Mouse (Mus musculus) frontal cortex, postnatal 36 days (tissue): ENCODE results near the gene Myh10.
"Not testable (repeated sequence)": the region's sequence is repeated elsewhere in the genome, so short reads cannot be mapped to it uniquely, and the experiment has no call there.

Source experiments
- DNase-seq, 2 experiments: peaks; one replicate each; pipeline ENCODE4 v3.0.0; 2022; ENCODE audit warnings: low spot score in 2 of 2

The Myh10 gene

GRCm38 (mm10) chr11:68692693-68693446 is 1.5 kb downstream of the Myh10 start:
- peak; percentile 44 to 47 for DNase-seq

DNA sequence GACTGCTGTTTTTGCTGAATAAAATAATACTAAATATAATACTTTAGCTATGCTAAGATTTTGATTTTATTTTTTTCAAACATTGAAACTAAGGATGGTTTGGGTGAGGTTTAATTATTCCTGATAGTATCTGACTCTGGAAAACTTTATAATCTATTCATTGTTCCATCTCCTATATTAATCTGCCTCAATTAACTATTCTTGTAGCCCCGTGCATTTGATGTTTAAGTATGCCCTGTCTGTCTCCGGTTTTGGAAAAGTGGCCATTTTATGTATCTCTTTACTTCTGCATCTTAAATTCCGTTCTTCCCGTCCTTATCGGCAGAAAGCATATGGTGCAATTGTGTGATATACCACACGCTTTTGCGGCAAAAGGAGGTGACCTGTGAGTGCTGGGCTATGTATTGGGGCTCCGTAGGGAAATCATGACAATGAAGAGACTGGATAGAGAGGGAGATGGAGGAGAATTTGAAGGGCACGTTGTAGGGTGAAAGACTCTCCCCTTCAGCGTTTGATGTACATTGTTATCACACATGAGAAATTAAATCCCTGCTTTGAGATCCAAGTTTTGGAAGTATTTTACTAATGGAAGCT is 2.2 kb downstream of the Myh10 start:
- DNase-seq, result no peak

DNA sequence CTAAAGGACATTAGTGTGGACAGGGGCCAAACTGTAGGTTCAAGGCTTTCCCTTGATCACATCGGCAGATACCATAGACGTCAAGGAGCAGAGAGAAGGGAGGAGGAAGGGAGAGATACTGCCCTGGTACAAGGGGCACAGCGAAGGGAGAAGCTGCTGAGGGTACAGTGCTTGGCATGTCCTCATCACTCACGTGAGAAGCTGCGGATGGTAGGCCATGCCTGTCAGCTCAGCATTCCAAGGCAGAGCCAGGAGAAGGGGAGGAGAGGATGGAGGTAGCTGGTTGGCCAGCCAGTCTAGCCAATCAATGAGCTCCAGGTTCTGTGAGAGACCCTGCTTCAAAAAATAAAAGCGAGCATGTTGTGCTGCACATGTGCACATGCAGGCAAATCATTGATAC is 11.0 kb downstream of the Myh10 start:
- DNase-seq, result no peak

- no peak for DNase-seq
Measured at GRCm38 (mm10) chr11:68703360-68703759, 12.0 kb downstream of the Myh10 start.

DNA sequence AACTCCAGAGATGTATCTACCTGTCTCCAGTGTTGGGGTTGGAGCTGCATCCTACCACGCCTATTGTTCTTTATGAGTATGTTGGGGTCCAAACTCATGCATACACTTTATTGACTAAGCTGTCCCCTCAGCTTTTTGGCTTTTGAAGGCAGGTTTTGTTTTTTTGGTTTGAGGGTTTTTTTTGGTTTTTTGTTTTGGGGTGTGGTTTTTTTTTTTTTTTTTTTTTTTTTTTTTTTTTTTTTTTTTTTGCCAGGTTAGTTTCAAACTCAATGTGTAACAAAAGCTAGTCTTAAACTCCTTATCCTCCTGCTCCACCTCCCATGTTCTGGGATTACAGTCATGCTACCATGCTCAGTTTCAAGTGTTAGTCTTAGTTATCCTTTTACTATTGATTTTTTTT is 12.9 kb downstream of the Myh10 start:
- DNase-seq, result no peak

GRCm38 (mm10) chr11:68704847-68705246 is 13.5 kb downstream of the Myh10 start:
- no peak for DNase-seq

- DNase-seq, result no peak
Measured at GRCm38 (mm10) chr11:68706524-68707429, 15.4 kb downstream of the Myh10 start.

- no peak for DNase-seq
Measured at GRCm38 (mm10) chr11:68707881-68708582, 16.7 kb downstream of the Myh10 start.

DNA sequence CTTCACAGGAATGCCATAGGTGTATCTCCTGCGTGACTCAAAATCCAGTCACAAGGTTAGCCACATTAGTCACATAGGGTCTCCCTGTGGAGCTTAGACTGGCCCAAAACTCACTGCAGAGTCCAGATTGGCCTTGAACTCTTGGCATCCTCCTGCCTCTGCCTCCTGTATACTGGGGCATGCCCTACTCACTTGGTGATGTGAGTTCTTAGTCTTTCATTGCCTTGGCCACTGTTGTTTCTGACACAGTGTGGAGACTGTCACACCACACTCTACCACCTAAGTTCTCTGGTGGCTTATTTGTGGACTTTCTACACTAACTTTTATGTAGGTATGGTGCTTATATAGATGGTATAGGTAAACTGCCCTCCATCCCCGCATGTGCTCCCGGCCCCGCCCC is 24.8 kb downstream of the Myh10 start:
- DNase-seq, result no peak

DNA sequence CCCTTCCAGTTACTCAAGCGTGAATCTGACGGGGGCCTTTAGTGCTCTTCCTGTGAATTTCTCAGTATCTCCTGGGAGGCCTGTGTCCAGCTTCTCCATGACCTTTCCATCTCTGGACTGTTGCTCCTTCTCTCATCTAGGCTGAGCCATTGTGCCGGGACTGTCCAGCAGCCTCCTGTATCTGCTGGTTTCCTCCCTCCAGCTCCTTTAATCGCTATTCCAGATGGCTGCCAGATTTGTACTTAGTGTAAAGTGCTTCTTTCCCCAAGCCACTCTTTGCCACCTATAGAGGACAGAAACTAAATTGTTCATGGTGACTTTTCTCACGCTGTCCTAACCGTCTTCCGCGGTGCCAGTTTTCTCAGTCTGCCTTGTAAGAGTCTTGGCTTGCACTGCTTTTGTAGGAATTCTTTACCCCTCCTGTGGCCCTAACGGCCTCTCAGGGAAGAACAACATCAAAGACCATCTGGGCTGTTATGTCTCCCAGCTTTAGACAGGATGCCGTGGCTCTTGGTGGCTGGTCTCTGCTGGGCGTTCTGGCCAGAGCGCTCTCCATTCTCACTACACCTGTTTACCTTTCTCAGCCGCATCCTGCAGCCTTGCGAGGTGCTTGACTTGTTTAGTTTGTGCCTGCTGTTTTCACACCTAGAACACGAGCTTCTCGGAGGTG is 25.9 kb downstream of the Myh10 start:
- DNase-seq, result no peak

- DNase-seq, result no peak
Measured at GRCm38 (mm10) chr11:68719096-68719648, 27.8 kb downstream of the Myh10 start.

GRCm38 (mm10) chr11:68719774-68720173 is 28.4 kb downstream of the Myh10 start:
- no peak for DNase-seq

- no peak for DNase-seq
Measured at GRCm38 (mm10) chr11:68724117-68724516, 32.8 kb downstream of the Myh10 start.

DNA sequence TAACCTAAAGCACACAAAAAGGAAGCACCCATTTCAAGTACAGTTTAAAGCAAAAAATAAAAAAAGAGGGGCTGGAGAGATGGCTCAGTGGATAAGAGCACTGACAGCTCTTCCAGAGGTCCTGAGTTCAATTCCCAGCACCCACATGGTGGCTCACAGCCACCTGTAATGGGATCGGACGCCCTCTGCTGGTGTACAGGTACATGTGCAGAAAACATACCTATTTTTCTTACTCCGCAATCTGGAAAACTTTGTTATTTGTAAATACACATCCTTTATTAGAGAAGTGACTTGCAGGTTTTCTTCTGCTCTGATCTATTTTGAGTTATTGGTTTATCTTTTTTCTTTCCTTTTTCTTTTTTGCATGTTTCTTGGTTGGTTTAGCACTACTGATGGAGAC is 37.3 kb downstream of the Myh10 start:
- no peak for DNase-seq

DNA sequence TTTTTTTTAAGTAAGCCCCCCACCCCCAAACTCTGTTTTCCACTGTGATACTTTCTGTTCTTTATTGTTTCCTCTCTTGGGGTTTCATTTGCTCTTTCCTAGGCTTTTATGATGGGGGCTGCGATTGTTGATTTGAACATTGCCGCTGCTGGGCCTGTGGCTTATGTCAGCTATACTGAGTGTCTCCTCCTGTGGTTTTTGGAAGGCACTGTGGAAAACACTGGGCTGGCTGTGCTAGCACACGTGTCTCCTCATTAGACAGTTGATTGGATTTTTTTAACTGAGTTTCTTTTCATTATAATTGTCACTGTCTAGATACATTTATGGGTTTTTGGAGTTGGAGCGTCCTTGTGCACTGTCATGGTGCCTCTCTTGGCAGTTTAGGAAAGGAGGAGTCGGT is 39.4 kb downstream of the Myh10 start:
- no peak for DNase-seq

DNA sequence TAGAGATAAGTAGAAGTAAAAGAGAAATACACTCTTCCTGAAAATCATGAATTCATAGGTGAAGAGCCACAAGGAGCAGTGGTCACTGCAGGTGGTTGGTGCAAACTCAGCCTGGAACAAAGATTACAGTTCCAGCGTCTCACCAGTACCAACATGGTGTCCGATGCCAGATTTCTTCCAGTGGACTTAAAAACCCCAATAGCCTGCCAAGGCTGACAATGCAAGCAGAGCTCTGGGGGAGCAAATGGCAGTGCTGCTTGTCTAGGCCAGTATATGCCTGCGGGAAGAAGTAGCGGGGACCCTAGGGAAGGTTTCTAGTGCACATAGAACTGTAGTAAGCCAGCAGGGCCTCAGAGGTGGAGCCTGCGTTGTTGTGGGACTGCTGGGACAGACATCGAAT is 40.7 kb downstream of the Myh10 start:
- no peak for DNase-seq

- not testable (repeated sequence) for DNase-seq
Measured at GRCm38 (mm10) chr11:68733401-68733800, 42.0 kb downstream of the Myh10 start.

GRCm38 (mm10) chr11:68739509-68739908 is 48.1 kb downstream of the Myh10 start:
- DNase-seq, result no peak

DNA sequence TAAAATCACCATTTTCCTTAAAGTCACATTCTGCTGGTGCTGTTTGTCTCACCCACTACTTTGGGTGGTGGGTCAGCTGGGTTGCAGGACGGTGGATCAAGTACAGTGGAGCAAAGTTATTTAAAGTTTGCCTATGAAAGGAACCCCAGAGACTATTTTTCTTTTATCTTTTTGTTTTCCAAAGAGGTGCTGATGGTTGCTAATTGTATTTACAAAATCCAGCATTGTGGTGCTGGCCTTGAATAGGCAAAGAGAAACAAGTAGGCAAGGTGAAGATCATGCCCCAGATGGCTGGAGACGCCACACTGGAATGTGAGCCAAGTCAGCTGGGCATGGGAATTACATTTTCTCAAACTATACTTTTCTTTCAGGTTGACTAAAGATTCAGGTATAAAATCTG is 51.3 kb downstream of the Myh10 start:
- DNase-seq, result no peak

DNA sequence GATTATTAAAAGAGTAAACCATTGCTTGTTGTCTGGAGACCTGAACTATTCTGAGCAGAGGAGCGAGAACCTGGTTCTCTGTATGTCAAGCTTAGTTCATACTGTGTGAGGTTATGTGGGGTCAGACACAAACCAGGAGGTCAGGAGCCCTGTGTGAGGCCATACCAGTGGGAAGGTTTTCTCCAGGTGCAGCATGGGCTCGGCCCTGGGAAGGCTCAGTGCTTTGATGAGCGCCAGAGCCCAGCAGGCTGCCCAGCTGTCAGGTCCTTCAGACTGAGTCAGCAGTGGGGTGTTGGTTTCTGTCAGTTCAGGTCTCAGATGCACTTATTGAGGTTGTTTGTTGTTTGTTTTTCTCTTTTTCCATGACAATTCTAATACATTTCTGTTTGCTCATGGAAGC is 52.8 kb downstream of the Myh10 start:
- no peak for DNase-seq
